Mouse (Mus musculus): ENCODE results near the gene 2310033P09Rik.

2310033P09Rik gene

DNA sequence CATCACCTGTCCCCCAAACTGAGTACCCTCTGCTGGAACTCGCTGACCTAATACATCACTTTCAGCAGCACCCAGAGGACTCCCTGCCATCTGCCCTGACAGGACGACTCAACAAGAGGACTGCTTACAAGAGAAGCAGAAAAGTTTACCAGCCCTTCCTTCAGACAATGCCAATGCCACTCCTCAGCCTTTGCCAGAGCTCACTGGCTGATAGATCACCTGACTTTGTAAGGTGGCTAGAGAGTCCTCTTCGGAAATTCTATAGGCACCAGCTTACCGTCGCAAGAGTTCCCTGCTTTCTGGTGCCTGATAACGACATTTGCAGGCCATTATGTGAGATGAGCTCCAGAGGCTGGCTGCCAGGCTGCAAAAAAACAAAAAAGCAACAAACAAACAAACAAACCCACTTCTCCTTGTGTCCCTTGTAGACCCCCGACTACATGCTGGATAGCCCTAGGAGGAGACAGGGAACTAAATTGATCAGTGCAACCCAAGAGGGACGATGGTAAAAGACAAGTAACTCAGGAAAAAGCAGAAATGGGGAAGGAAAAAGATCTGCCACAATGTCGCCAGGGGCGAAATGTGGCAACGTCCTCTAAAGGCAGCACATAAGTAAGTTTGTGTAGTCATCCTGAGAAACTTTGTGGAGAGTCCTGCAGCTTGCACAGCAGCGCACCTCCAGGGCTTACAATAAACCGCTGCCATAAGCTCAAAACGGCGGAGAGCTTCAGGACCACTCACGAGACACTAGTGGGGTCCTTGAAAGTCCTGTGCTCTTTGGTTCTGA, 6.7 kb upstream of the 2310033P09Rik start:
- 31% methylated on average over 16 of the region's 16 CpGs for WGBS

DNA sequence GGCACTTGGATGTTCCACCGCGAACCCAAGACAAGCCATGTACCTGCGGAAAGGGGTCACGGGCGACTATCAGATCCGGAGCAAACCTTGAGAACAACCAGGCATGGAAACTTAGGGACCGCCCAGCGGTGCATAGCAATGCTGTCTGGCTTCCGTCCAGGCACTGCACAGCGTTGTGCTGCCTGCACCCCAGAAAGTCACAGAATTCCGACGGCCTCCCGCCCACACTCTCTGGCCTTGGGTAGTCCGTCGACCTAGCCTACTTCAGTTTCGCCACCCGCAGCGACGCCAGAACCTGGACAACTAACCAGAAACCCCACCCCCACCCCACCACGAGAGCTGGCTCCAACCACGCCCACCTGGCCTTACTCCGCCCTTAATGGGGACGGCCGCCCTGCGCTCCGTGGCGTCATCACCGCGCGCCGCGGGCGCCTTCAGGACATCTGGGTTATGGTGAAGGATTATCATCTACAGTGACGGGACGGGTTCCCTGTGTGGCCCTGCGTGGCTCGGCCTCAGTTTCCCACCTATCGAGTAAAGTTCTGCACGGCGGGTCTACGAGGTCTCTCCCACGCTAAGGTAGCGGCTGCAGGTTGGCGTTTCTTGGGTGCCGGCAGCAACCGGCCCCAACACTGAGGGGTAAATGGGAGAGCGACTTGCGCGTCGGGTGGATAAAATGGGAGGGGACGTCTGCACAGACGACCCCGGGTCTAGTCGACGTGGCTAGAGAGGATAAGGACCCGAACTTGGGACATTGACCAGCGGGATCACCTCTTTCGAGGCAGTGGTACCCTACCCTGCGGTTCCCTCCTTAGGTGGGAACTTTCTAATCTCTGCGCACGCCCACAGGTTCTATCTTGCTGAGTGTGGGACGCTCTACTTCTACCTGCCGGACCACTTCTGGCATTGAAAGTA, 5.8 kb upstream of the 2310033P09Rik start, which contains the start of gene Mrpl55:
Mrpl55 (plus strand) TSS at position 406 of the 915 bp plus-strand sequence.
- under 1% methylated on average over 63 of the region's 63 CpGs for WGBS

DNA sequence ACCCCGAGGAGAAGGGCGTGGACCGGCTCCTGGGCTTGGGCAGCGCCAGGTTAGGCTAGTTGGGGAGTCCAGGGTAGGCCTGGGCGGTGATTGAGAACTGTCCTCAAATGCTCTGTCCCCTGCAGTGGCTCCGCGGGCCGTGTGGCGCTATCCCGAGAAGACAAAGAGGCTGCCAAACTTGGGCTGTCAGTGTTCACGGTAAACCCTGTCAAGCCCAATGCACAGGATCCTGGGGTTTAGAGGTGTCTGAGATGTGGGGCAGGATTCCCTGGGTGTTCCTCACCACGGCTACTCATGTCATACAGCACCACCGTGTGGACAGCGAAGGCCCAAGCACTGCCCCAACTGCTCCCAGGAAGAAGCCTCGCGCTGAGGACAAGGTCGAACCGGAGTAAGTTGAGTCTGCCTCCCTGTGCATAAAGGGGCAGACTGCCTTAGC, 901 bp downstream of the 2310033P09Rik start:
- 7% methylated on average over 18 of the region's 18 CpGs for WGBS

DNA sequence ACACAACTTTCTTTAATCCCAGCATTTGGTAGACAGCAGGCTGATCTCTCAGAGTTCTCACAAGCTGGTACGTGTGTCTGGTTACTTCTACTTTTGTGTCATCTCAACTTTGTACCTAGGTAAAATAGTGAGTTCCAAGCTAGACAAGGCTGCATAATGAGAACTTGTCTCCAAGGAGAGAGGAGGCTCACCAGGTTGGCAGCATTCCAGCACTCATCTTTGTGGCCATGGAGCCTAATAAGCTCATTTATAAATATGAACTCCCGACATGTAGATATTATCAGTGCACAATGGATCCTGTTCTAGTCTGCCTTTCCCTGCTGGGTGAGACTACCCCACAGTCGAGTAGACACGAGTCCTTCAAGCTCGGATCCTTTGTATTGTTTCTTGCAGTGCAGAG, 1.5 kb downstream of the 2310033P09Rik start:
- WGBS, result 38% methylated on average over 5 of the region's 5 CpGs

DNA sequence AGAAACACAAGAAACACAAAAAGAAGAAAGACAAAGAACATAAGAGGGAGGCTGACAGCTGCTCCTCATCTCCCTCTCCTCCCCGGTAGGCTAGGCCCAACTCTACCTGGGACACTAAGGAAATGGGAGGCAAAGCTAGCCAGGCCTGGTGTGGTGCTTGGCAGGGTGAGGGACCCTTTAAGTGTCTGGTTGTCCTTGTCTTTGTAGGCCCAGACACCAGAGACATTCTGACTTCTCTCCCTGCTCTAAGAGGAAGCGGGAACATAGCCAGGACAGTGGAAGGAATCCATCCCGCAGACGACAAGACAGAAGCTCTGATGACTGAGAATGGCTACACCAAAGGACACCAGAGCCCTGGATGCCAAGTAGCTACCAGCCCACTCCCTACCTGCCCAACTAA, 1.9 kb downstream of the 2310033P09Rik start:
- 56% methylated on average over 4 of the region's 4 CpGs for WGBS

DNA sequence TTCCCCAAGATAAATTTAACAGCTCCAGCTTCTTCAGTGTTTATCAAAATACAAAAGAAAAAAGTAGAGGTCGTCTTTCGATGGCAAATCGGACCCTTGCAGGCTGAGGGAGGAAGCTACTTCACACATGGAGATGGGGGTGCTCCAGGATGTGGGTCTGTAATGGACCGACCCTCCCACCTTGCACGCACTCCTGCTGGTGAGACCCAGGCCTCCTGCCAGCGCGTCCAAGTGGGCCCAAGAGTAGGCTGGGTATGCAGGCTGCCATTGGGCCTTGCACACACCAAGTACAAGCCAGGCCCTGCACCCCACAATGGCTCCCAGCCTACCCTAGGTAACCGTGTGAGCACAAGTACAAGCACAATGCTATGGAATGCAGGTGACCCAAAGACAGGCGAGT, 3.4 kb downstream of the 2310033P09Rik start:
- 73% methylated on average over 9 of the region's 9 CpGs for WGBS

DNA sequence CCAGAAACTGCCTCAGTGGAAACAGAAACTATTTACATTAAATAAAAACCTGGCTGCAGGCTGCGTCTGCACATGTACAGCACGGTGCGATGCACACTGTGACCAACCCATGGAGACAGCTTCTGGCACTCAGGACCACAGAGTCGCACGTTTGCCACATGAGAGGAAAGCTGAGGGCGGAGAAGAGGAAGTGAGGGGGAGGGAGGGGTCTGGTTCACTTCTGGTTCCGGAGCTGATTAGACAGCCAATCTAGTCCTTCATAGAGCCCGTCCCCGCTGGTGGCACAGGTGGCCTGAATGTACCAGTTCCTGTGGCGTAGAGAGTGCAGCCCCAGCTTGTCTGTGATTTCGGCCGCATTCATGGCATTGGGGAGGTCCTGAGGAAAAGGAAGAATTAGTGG, 4.2 kb downstream of the 2310033P09Rik start:
- WGBS, result 51% methylated on average over 12 of the region's 12 CpGs

DNA sequence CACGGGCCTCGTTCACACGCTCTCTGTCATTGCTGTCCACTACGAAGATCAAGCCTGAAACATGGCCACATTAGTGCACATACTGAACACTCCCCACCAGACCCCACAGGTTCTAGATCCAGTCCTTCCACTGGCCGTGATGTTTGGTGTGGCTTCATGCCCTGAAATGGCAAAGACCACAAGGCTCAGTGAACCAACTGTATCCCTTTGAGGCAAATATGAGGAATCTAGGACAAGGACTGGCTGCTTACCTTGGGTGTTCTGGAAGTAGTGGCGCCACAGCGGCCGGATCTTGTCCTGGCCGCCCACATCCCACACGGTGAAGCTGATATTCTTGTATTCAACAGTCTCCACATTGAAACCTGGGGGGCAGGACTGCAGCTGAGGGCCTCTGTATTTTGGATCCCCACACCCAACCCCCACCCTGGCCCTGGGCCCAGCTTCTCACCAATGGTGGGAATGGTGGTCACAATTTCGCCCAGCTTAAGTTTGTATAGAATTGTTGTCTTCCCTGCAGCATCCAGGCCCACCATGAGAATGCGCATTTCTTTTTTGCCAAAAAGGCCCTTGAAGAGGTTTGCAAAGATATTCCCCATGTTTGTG, 4.9 kb downstream of the 2310033P09Rik start:
- WGBS, result 64% methylated on average over 12 of the region's 12 CpGs

DNA sequence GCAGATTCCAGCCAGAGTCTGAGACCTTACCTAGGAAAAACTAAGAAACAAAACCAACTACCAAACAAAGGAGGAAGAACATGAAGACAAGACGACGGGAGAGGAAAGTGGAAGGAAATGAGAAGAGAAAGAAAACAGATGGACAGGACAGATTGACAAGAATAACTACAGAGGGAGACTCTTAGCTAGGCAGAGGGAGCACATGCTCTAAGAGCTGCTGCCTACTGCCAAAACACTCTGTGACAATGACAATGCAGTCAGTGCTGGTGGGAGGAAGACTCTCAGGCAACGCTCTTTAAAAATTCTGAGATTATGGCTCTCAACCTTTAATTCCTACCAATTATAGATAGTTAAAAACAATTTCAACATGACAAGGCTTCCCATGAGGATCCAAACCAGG, 8.8 kb downstream of the 2310033P09Rik start:
- WGBS, result 15% methylated on average over 3 of the region's 3 CpGs

DNA sequence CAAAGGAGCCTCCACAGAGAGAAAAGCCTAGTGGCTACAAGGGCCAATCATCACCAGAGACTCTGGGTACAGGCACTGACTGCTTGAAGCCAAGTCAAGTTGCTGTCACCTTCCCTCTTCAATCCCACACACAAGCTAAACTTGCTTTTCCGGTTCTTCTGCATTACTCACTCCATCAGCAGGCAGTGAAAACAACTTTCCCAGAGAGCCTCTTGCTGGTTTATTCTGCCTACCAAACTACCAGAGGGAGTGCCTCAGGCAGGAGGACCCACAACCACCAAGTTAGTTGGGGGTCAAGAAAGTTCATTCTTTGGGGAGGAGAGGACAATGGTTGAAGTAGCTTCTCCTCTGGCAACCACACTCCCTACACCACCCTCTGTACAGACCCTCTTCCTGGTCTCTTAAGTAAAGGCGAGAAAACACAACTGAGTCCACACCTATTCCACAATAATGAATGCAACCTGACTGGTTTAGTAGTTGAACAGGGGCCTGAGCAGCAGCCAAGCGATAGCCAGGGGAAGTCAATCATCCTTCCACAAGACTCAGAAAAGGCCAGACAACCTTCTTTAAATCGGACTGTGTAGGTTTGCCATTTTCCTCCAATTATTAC, 10.4 kb downstream of the 2310033P09Rik start:
- 73% methylated on average over 4 of the region's 4 CpGs for WGBS

DNA sequence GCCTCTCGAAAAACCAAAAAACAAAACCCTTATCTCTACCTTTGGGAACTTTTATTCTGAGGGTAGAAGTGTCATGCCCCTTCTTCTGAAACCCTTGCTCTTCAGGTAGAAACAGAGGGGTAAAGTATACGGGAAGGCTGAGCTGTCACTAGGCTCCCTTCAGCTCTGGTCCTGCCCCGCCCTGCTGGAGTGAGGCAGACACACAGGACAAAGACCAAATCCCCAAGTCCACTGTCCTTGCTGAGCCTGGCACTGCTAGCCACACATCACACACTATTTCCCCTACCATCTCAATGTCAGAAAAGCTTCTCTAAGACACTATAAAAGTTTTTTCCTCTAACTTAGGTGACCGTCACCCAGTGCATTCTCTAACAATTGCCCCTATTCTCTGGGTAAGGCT, 14.2 kb downstream of the 2310033P09Rik start:
- 78% methylated on average over 4 of the region's 4 CpGs for WGBS

DNA sequence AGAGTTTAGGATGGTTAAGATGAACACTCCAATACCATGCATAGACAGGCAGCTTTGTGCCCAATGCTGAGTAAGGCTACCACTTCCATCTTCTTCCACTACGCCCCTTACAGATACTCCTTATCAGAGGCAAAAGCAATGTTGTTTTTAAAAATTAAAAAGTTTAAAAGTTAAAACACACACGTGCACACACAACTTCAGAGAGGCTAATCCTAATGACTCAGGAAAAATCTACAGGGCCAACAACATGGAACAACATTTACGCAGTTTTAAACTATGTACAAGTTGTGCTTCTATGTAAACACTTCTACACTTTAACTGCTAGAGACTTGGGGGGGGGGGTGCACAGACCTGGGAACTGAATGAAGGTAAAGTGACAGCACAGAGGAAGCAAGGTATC, 15.9 kb downstream of the 2310033P09Rik start:
- 77% methylated on average over 3 of the region's 3 CpGs for WGBS

DNA sequence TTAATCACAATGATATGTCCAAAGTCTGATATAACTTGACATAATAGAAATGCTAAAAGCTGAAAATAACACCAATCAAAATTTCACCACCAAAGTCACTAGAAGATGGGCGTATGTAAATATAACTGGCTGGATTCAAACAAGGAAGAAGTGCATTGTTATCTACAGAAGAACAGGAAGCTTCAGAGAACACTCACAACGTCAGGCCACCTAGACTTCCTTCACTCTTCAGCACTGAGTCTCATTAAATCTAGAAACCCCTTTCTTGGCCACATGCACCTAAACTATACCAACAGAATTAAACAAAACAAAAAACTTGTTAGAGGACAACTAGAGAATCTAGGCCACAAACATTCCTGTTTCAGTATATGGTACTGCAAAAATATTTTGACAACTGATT, 16.3 kb downstream of the 2310033P09Rik start:
- WGBS, result 39% methylated on average over 2 of the region's 2 CpGs

DNA sequence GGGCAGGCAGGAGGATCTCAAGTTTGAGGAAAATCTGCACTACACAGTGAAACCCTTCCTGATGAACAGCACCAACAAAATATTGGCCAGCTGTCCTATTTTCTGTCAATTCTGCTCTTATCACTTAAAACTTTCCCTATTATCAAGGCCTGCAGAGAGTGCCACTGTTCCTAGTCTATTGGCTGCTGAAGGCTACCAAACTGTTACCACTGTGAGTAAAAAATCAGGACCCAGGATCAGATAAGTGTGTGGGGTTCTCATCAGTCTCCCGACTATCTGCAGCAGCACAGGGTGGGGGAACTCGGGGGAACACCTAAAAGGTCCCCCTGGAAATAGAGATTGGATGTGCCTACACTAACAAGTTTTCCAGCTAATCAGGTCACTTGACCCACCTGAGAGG, 17.0 kb downstream of the 2310033P09Rik start:
- WGBS, result 47% methylated on average over 2 of the region's 2 CpGs

DNA sequence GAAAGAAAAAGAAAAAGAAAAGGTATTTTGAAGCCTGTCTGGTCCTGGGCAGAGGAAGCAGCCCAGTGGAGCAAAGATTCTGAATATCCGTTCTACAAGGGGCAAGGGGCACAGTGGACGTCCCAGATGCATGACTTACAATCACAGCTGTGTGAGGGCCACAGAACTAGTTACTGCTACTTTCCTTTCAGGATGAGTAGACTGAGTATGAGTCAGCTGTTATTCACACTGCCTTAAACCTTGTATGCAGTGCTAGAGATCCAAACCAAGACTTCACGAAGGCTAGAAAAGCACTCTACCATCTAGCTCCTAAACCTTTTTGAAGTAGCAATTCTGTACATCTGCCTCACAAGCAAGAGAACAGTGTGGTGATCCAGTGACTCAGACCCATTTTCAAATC, 18.1 kb downstream of the 2310033P09Rik start:
- WGBS, result 17% methylated on average over 3 of the region's 3 CpGs

DNA sequence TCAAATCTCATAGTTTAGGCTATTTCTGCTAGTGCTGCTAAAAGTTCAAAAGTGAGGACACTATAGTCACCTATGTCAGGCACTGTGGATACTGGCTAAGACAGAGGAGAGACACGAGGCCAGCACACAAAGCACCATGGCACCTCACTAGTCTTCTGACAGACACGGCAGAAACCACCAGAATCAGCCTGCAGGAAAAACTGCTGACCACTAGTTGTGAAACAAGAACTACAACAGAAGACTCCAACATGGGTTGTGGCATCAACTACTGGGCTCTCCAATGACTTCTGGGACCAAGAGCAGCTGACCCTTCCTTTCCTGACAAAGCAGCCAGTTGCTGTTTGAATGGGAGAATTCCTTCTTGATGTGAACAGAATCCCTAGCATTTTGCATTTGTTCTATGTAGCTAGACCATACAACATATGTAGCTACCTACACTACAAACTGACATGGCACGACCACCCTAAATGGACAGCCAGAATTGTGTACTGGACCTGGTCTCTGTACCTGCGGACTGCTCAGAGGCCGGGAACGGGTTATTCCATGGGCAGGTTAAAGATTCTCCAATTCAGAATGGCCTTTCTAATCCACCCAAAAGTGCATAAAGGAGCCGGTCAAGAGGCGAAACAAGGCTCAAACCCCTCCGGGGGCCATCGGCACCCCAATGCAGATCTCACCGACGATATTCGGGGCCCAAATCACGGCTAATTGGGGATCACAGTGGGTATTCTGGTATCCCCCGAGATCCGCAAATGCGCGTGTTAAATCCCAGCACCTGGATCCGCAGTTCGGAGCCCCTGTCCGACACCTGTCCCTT, 18.9 kb downstream of the 2310033P09Rik start:
- 2% methylated on average over 21 of the region's 21 CpGs for WGBS

DNA sequence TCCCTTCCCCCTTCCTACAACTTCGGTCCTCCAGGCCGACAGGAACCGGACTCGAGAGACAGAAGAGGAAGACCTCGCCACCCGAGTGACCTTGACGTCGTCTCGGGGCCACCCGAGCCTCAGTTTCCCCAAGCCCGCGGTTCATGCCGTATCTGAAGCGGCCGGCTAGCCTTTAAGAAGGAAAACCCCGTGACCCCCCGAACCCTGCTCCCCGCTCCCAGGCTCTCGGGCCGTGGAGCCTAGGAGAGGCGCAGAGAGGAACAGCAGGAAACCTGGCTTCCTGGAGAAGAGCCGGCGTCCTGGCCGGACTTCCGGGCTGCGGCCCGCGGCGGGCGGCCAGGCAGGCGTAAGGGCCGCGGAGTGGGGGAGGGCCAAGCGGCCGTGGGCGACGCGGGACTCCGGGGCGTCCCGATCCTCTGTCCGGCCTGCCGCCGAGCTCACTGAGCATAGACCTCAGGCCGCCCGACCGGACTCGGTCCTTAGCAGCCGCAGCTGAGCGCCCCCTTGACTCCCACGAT, 19.5 kb downstream of the 2310033P09Rik start:
- 1% methylated on average over 51 of the region's 51 CpGs for WGBS

DNA sequence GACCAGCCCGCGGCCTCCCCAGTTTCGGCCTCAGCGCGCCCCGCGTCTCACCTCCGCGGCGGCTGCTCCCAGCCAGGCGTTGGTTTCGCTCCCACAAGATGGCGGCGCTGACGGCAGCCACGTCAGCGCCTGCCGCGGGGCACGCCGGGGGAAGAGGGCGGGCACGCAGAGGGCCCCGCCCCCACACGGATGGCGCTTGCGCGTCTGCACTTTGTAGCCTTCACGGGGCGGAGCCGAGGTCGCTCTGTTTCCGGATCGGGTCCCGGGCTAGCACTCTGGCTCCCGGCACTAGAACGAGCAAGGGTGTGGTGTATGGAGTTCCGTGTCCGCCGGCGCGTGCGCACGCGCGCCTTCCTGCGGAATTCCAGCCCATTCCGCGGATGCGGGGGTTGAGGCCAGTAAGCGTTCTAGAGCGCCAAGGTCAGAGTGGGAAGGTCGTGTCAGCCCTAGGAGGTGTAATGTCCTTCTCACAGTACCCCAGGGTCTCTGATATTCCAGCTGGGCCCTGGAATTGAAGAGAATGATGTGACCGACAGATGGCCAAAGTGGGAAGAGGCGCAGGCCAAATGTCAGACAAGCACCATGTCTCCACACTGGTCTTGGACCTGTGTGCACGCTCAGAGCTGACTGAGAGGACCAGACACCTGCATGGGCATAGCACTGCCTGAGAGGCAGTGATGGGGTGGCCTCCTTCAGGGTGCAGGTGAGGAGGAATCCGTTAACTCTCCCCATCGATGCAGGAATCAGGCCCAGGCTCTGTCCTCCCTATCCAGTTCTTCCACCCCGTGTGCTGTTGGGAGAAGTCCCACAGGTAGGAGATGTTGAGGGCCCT, 20.2 kb downstream of the 2310033P09Rik start, which contains the start of gene Arf1:
Arf1 (minus strand) TSS at position 149 of the 832 bp plus-strand sequence.
- 5% methylated on average over 59 of the region's 59 CpGs for WGBS

DNA sequence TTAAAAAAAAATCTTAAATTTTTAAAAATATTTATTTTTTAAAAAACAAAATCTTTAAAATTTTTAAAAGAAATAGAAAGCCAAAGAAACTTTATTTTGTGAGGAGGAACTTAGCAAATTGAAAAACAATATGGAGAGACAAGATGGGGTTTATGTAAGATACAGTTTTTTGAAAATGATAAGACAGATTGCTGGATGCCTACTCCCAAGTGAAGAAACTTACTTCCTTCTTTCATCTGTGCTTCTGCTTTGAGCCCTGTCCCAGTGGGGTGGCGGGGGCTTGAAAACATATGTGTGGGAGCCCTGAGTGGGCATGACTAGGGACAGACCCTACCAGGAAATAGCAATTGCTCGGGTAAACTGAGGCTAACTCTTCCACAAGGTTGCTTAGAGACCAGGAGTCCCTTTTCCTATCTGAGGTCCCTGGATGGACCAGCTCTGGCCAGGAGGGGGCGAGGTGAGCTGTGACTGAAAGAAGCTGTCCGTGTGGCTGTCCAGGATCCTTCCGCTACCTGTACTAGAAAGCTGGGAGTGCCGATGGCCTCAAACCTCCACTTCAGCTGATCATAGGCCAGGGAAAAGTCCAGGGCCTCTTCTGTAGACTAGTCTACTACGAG, 22.1 kb downstream of the 2310033P09Rik start:
- WGBS, result 18% methylated on average over 7 of the region's 7 CpGs

Data from cerebral cortex, adult 2 months (tissue).